Mouse (Mus musculus) hindbrain, embryonic 15.5 days (tissue): ENCODE measurements around the gene Rnf24. TPM values are rescaled to one million over a fixed set of nuclear protein-coding genes. Genes with fewer than 3 reads are reported as not detected.

ENCODE experiments used
- ATAC-seq: fragments of 200-750 bp; cut with Nextera tagmentation; 2 replicates; pipeline ENCODE4 v1.8.0; 2017; ENCODE audit warnings: low read depth, moderate number of reproducible peaks, moderate TSS enrichment; ENCODE audit not compliant: low FRiP score
- H3K27ac ChIP-seq: fragments of 300-500 bp; sonication (generic); replicated peaks from 2 replicates; pipeline ENCODE4 v1.5.1; 2015; ENCODE audit warnings: mild to moderate bottlenecking, inconsistent platforms
- H3K27me3 ChIP-seq: fragments of 300-500 bp; sonication (generic); 2 replicates; pipeline ENCODE4 v1.6.1; 2015; ENCODE audit warnings: control low read depth, inconsistent platforms
- H3K36me3 ChIP-seq: fragments of 300-500 bp; sonication (generic); 2 replicates; pipeline ENCODE4 v1.6.1; 2015; ENCODE audit warnings: control low read depth, inconsistent platforms
- H3K4me1 ChIP-seq: fragments of 300-500 bp; sonication (generic); replicated peaks from 2 replicates; pipeline ENCODE4 v1.6.1; 2015; ENCODE audit warnings: control low read depth, inconsistent platforms
- H3K4me2 ChIP-seq: fragments of 300-500 bp; sonication (generic); 2 replicates; pipeline ENCODE4 v1.6.1; 2015; ENCODE audit warnings: moderate library complexity, mild to moderate bottlenecking, inconsistent platforms
- H3K4me3 ChIP-seq: fragments of 300-500 bp; sonication (generic); 2 replicates; pipeline ENCODE4 v1.5.1; 2015; ENCODE audit warnings: mild to moderate bottlenecking, inconsistent platforms
- H3K9ac ChIP-seq: fragments of 300-500 bp; sonication (generic); 2 replicates; pipeline ENCODE4 v1.6.1; 2015; ENCODE audit warnings: inconsistent platforms
- H3K9me3 ChIP-seq: fragments of 300-500 bp; sonication (generic); 2 replicates; pipeline ENCODE4 v1.6.1; 2016; ENCODE audit warnings: control low read depth, inconsistent platforms
- WGBS: fragments of 180-500 bp; shearing (Covaris S2); methylation state at CpG from one replicate; pipeline ENCODE4 v1.1.7; 2015; 5-methylcytosine and 5-hydroxymethylcytosine counted together
- polyA plus RNA-seq: library from polyadenylated mRNA; unstranded; fragments of >200 nt; fragmentation: Nextera tagmentation; extraction: Ambion mirVana; gene quantifications from 2 replicates; pipeline ENCODE4 v1.2.1, GENCODE M21; 2015

The Rnf24 gene
- polyA plus RNA-seq, 1 experiment from 2014 or later, result 18.2 TPM

GRCm38 (mm10) chr2:131370828-131371227 lies 18.1 kb upstream of the Rnf24 start:
- Histone ChIP-seq H3K9me3 (no peaks in the 10 kb centered on the region), H3K27ac (no peak overlapping the region), H3K4me2 (no peak overlapping the region), H3K27me3 (no peaks in the 10 kb centered on the region), H3K4me1 (no peaks in the 10 kb centered on the region), H3K36me3 (no peaks in the 10 kb centered on the region), H3K4me3 (no peak overlapping the region), H3K9ac (no peak overlapping the region)
- 80% methylated on average over 3 of the region's 3 CpGs for WGBS
- no peak for ATAC-seq

GRCm38 (mm10) chr2:131364689-131365088 lies 12.0 kb upstream of the Rnf24 start:
- Histone ChIP-seq H3K27me3 (no peaks in the 10 kb centered on the region), H3K36me3 (no peaks in the 10 kb centered on the region), H3K9ac (no peak overlapping the region), H3K9me3 (no peaks in the 10 kb centered on the region), H3K27ac (no peak overlapping the region), H3K4me1 (no peaks in the 10 kb centered on the region), H3K4me2 (no peak overlapping the region), H3K4me3 (no peak overlapping the region)
- WGBS, result 83% methylated on average over 6 of the region's 6 CpGs
- no peak for ATAC-seq

- no peak overlapping the region for H3K4me3 ChIP-seq
These were observed 5.8 kb upstream of the Rnf24 start for GRCm38 (mm10) chr2:131358481-131358880.

GRCm38 (mm10) chr2:131354049-131354448 lies 1.4 kb upstream of the Rnf24 start:
- Histone ChIP-seq H3K4me1 (peaks cover 25% of the 10 kb centered on the region), H3K4me3 (no peak overlapping the region), H3K9ac (no peak overlapping the region), H3K9me3 (no peaks in the 10 kb centered on the region), H3K4me2 (no peak overlapping the region), H3K27me3 (no peaks in the 10 kb centered on the region), H3K36me3 (no peaks in the 10 kb centered on the region), H3K27ac (no peak overlapping the region)
- no peak for ATAC-seq
- WGBS, result 65% methylated on average over 6 of the region's 6 CpGs

More at GRCm38 (mm10) chr2:131358481-131358880, 5.8 kb upstream of the Rnf24 start:
- H3K9me3 ChIP-seq, result no peaks in the 10 kb centered on the region
- no peaks in the 10 kb centered on the region for H3K27me3 ChIP-seq
- peaks cover 3% of the 10 kb centered on the region for H3K4me1 ChIP-seq
- no peak overlapping the region for H3K9ac ChIP-seq
- no peak overlapping the region for H3K4me2 ChIP-seq
- no peaks in the 10 kb centered on the region for H3K36me3 ChIP-seq
- no peak for ATAC-seq
- H3K27ac ChIP-seq, result no peak overlapping the region

- Histone ChIP-seq H3K36me3 (no peaks in the 10 kb centered on the region), H3K4me1 (peaks cover 30% of the 10 kb centered on the region), H3K4me3 (peak overlapping the region; percentile 97), H3K9ac (peak overlapping the region; percentile 99; the same call in 1 of the 2 replicates), H3K27me3 (no peaks in the 10 kb centered on the region), H3K9me3 (no peaks in the 10 kb centered on the region), H3K4me2 (peak overlapping the region; percentile 66), H3K27ac (no peak overlapping the region)
- WGBS, result 19% methylated on average over 3 of the region's 3 CpGs
- ATAC-seq, result no peak
These were observed 848 bp upstream of the Rnf24 start for GRCm38 (mm10) chr2:131353564-131353915.

- Histone ChIP-seq H3K4me2 (peak overlapping the region; percentile 66), H3K4me1 (peaks cover 30% of the 10 kb centered on the region), H3K36me3 (no peaks in the 10 kb centered on the region), H3K27ac (peak overlapping the region; percentile 98), H3K27me3 (no peaks in the 10 kb centered on the region), H3K9ac (peak overlapping the region; percentile 99), H3K4me3 (peak overlapping the region; percentile 97), H3K9me3 (no peaks in the 10 kb centered on the region)
- ATAC-seq, result no peak; the same call in 1 of the 2 replicates
- WGBS, result under 1% methylated on average over 49 of the region's 51 CpGs
These were observed 535 bp downstream of the Rnf24 start for GRCm38 (mm10) chr2:131351968-131352746.

GRCm38 (mm10) chr2:131351471-131351870 lies 1.2 kb downstream of the Rnf24 start:
- Histone ChIP-seq H3K4me2 (peak overlapping the region; percentile 66), H3K27ac (peak overlapping the region; percentile 98), H3K27me3 (no peaks in the 10 kb centered on the region), H3K4me1 (peaks cover 30% of the 10 kb centered on the region), H3K9me3 (no peaks in the 10 kb centered on the region), H3K36me3 (no peaks in the 10 kb centered on the region), H3K9ac (peak overlapping the region; percentile 99), H3K4me3 (peak overlapping the region; percentile 97)
- WGBS, result 13% methylated on average over 10 of the region's 10 CpGs
- no peak for ATAC-seq

GRCm38 (mm10) chr2:131350301-131350700 lies 2.4 kb downstream of the Rnf24 start:
- Histone ChIP-seq H3K4me1 (peaks cover 32% of the 10 kb centered on the region), H3K4me2 (peak overlapping the region; percentile 18), H3K9ac (no peak overlapping the region), H3K27me3 (no peaks in the 10 kb centered on the region), H3K4me3 (peak overlapping the region; percentile 13), H3K9me3 (no peaks in the 10 kb centered on the region), H3K36me3 (no peaks in the 10 kb centered on the region), H3K27ac (no peak overlapping the region)
- WGBS, result 83% methylated on average over 6 of the region's 6 CpGs
- ATAC-seq, result no peak

GRCm38 (mm10) chr2:131345556-131345955 lies 7.1 kb downstream of the Rnf24 start:
- Histone ChIP-seq H3K9me3 (no peaks in the 10 kb centered on the region), H3K27me3 (no peaks in the 10 kb centered on the region), H3K27ac (no peak overlapping the region), H3K4me3 (no peak overlapping the region), H3K9ac (no peak overlapping the region), H3K4me1 (peaks cover 26% of the 10 kb centered on the region), H3K4me2 (no peak overlapping the region), H3K36me3 (no peaks in the 10 kb centered on the region)
- ATAC-seq, result no peak
- WGBS, result 49% methylated on average over 3 of the region's 3 CpGs

GRCm38 (mm10) chr2:131344449-131344848 lies 8.2 kb downstream of the Rnf24 start:
- whole genome bisulfite sequencing, result 68% methylated on average over 3 of the region's 3 CpGs
- Histone ChIP-seq H3K4me3 (no peak overlapping the region), H3K4me1 (peaks cover 15% of the 10 kb centered on the region; the same call in 1 of the 2 replicates), H3K4me2 (no peak overlapping the region), H3K27me3 (no peaks in the 10 kb centered on the region), H3K9me3 (no peaks in the 10 kb centered on the region), H3K9ac (no peak overlapping the region), H3K27ac (no peak overlapping the region), H3K36me3 (no peaks in the 10 kb centered on the region)
- ATAC-seq, result no peak

- 0 out of 2 replicates have a peak, but pooled peaks have one; percentile 19 for ATAC-seq
- no peak overlapping the region for H3K9ac ChIP-seq
- H3K4me2 ChIP-seq, result no peak overlapping the region
- WGBS, result 88% methylated on average over 6 of the region's 6 CpGs
- peaks cover under 1% of the 10 kb centered on the region; the same call in 1 of the 2 replicates for H3K4me1 ChIP-seq
- no peak overlapping the region for H3K27ac ChIP-seq
- no peaks in the 10 kb centered on the region for H3K27me3 ChIP-seq
- no peaks in the 10 kb centered on the region for H3K9me3 ChIP-seq
- no peak overlapping the region for H3K4me3 ChIP-seq
- no peaks in the 10 kb centered on the region for H3K36me3 ChIP-seq
These were observed 15.1 kb downstream of the Rnf24 start for GRCm38 (mm10) chr2:131337602-131338001.

GRCm38 (mm10) chr2:131330548-131330947 lies 22.1 kb downstream of the Rnf24 start:
- H3K4me3 ChIP-seq, result no peak overlapping the region
- no peaks in the 10 kb centered on the region for H3K36me3 ChIP-seq
- H3K27ac ChIP-seq, result no peak overlapping the region
- H3K9ac ChIP-seq, result no peak overlapping the region
- H3K9me3 ChIP-seq, result no peaks in the 10 kb centered on the region
- 77% methylated on average over 3 of the region's 3 CpGs for WGBS
- ATAC-seq, result no peak
- H3K4me1 ChIP-seq, result no peaks in the 10 kb centered on the region; the same call in 1 of the 2 replicates
- no peaks in the 10 kb centered on the region for H3K27me3 ChIP-seq
- H3K4me2 ChIP-seq, result no peak overlapping the region
